Mouse (Mus musculus): ENCODE results near the gene Stau1. TPM values are rescaled to one million over a fixed set of nuclear protein-coding genes. Genes with fewer than 3 reads are reported as not detected.

Stau1 gene
- total and polyA plus RNA-seq, 2 experiments from 2014 or later = 23.9 to 42.5 TPM

DNA sequence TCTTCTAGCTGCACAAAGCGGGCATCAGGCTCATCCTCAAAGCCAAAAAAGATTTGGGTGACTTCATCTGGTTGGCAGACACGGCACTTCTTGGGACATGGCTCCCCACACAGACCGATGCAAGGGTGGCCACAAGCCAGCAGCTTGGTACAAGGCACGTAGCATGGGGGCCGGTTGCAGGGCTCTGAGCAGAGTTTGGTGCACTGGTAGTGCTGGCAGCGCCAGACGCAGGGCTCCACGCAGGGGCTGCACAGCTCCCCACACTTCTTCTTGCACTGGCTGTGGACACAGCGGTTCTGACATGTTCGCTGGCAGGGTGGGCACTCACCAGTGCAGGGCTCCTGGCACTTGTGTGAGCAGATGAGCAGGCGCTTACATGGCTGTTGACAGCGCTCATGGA is 41.6 kb upstream of the Stau1 start:
- WGBS = 91% methylated on average over 12 of the region's 12 CpGs
- TF ChIP-seq CTCF (IDR thresholded peaks at IDR 0.05; ENCODE audit: low read depth) (no peak), EP300 (IDR thresholded peaks at IDR 0.05; ENCODE audit: low read depth) (no peak)
- ATAC-seq (ENCODE audit: insufficient read depth, low read depth) = no peak
- Histone ChIP-seq H3K27ac (ENCODE audit: low read depth) (no peak overlapping the region), H3K9ac (replicated peaks; ENCODE audit: low read depth, low read length) (no peak overlapping the region), H3K27me3 (ENCODE audit: control insufficient read depth, insufficient read depth, low read length) (no peaks in the 10 kb centered on the region), H3K4me3 (ENCODE audit: low read depth, low read length) (no peak overlapping the region), H3K4me1 (ENCODE audit: control insufficient read depth, insufficient read depth) (no peaks in the 10 kb centered on the region), H3K36me3 (replicated peaks; ENCODE audit: control insufficient read depth, insufficient read depth, low read length) (peaks cover 96% of the 10 kb centered on the region), H3K4me2 (ENCODE audit: low read depth, low read length) (no peak overlapping the region), H3K9me3 (replicated peaks; ENCODE audit: control insufficient read depth, low read length) (no peaks in the 10 kb centered on the region)
- no peak for DNase-seq (ENCODE audit: low spot score)

DNA sequence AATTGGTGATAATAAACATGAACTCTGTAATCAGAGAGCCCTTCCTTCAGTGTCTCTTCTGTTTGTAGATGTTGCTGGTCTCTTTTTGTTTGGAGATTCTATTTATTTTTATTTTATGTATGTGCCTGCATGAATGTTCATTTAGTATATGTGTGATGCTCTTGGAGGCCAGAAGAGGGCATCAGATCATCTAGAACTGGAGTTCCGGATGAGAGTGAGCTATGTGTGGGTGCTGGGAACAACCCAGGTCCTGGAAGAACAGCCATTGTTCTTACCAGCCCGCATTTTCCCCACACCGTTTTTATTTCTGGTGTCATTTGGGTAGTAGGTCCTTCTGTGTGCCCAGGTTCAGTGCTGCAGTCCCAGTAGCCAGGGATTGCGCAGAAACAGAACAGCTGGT is 34.4 kb upstream of the Stau1 start:
- H3K36me3 ChIP-seq (replicated peaks; ENCODE audit: control insufficient read depth, insufficient read depth, low read length) = peaks cover 91% of the 10 kb centered on the region
- no peak overlapping the region for H3K9ac ChIP-seq (replicated peaks; ENCODE audit: low read depth, low read length)
- H3K27me3 ChIP-seq (ENCODE audit: control insufficient read depth, insufficient read depth, low read length) = no peaks in the 10 kb centered on the region
- no peak overlapping the region for H3K4me2 ChIP-seq (ENCODE audit: low read depth, low read length)
- DNase-seq (ENCODE audit: low spot score) (no peak), ATAC-seq (ENCODE audit: insufficient read depth, low read depth) (no peak)
- H3K4me3 ChIP-seq (ENCODE audit: low read depth, low read length) = no peak overlapping the region
- no peaks in the 10 kb centered on the region for H3K4me1 ChIP-seq (ENCODE audit: control insufficient read depth, insufficient read depth)
- H3K27ac ChIP-seq (ENCODE audit: low read depth) = no peak overlapping the region
- 94% methylated on average over 4 of the region's 4 CpGs for whole genome bisulfite sequencing
- H3K9me3 ChIP-seq (replicated peaks; ENCODE audit: control insufficient read depth, low read length) = no peaks in the 10 kb centered on the region
- no peak for TF ChIP-seq CTCF (IDR thresholded peaks at IDR 0.05; ENCODE audit: low read depth)
- TF ChIP-seq EP300 (IDR thresholded peaks at IDR 0.05; ENCODE audit: low read depth) = no peak

DNA sequence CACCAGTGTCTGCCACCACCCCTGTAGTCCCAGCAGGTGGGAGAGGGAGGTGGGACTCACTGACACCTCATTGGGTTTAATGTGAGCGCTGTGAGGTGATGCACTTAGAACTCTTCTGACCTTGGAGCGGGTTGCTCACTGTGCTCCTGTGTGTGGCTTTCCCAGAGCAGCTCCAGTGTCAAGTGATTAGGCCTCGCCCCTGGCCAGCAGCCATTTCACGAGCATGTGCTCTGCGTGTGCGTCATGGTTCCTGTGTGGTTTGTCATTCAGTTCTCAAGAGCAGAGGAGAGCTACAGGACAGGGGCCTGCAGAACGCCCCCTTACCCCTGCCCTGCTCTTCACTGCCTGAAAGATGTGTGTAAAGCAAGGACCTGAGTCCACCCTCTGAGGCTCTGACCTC is 32.5 kb upstream of the Stau1 start:
- H3K4me1 ChIP-seq (ENCODE audit: control insufficient read depth, insufficient read depth) = no peaks in the 10 kb centered on the region
- no peak overlapping the region for H3K9ac ChIP-seq (replicated peaks; ENCODE audit: low read depth, low read length)
- H3K4me3 ChIP-seq (ENCODE audit: low read depth, low read length) = no peak overlapping the region
- no peaks in the 10 kb centered on the region for H3K27me3 ChIP-seq (ENCODE audit: control insufficient read depth, insufficient read depth, low read length)
- no peak for TF ChIP-seq EP300 (IDR thresholded peaks at IDR 0.05; ENCODE audit: low read depth)
- TF ChIP-seq CTCF (IDR thresholded peaks at IDR 0.05; ENCODE audit: low read depth) = no peak
- no peak overlapping the region for H3K27ac ChIP-seq (ENCODE audit: low read depth)
- peaks cover 86% of the 10 kb centered on the region for H3K36me3 ChIP-seq (replicated peaks; ENCODE audit: control insufficient read depth, insufficient read depth, low read length)
- no peak for DNase-seq (ENCODE audit: low spot score)
- H3K9me3 ChIP-seq (replicated peaks; ENCODE audit: control insufficient read depth, low read length) = no peaks in the 10 kb centered on the region
- no peak overlapping the region for H3K4me2 ChIP-seq (ENCODE audit: low read depth, low read length)
- 83% methylated on average over 7 of the region's 7 CpGs for whole genome bisulfite sequencing
- ATAC-seq (ENCODE audit: insufficient read depth, low read depth) = 0 out of 2 replicates have a peak, but pooled peaks have one; percentile 30

DNA sequence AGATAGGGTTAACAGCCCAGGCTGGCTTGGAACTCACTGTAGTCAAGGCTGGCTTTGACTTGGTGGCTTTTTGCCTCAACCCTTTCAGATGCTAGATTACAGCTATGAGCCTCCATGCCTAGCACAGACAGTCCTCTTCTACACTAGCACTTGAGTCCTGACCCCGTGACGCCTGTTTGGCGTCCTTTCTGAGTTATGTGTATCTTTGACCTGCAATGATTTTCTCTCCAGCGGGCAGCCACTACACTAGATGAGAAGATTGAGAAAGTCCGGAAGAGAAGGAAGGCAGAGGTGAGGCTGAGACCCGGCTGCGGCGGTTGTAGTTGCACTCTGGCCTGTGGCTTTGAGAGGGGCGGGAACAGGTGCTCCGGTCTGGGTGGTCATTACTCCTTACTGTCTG is 23.3 kb upstream of the Stau1 start:
- WGBS = 91% methylated on average over 10 of the region's 10 CpGs
- ATAC-seq (ENCODE audit: insufficient read depth, low read depth) (no peak), DNase-seq (ENCODE audit: low spot score) (no peak)
- Histone ChIP-seq H3K27me3 (ENCODE audit: control insufficient read depth, insufficient read depth, low read length) (no peaks in the 10 kb centered on the region), H3K4me2 (ENCODE audit: low read depth, low read length) (no peak overlapping the region), H3K27ac (ENCODE audit: low read depth) (no peak overlapping the region), H3K9me3 (replicated peaks; ENCODE audit: control insufficient read depth, low read length) (no peaks in the 10 kb centered on the region), H3K9ac (replicated peaks; ENCODE audit: low read depth, low read length) (no peak overlapping the region), H3K4me1 (ENCODE audit: control insufficient read depth, insufficient read depth) (peaks cover 12% of the 10 kb centered on the region), H3K36me3 (replicated peaks; ENCODE audit: control insufficient read depth, insufficient read depth, low read length) (peaks cover 57% of the 10 kb centered on the region), H3K4me3 (ENCODE audit: low read depth, low read length) (no peak overlapping the region)
- TF ChIP-seq EP300 (IDR thresholded peaks at IDR 0.05; ENCODE audit: low read depth) = no peak
- TF ChIP-seq CTCF (IDR thresholded peaks at IDR 0.05; ENCODE audit: low read depth) = no peak

DNA sequence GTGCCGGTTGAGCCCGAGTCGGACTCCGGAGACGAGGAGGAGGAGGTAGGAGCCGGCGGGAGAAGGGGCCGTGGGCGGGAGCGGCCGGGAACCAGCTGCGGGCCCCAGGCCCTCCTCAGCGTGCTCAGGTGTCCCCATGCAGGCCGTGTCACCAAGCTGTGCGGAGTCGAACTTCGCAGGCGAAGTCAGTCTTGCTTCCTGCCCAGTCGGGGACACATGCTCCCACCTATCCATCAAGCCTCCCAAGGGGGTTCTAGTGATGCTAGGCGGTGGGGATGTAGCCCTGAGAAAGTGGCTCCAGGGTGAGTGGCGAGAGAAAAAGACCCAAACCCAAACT is 19.3 kb upstream of the Stau1 start:
- Histone ChIP-seq H3K27me3 (ENCODE audit: control insufficient read depth, insufficient read depth, low read length) (no peaks in the 10 kb centered on the region), H3K4me2 (ENCODE audit: low read depth, low read length) (peak overlapping the region; percentile 94), H3K4me3 (ENCODE audit: low read depth, low read length) (peak overlapping the region; percentile 75), H3K27ac (ENCODE audit: low read depth) (peak overlapping the region; percentile 41; the same call in 1 of the 2 replicates), H3K9me3 (replicated peaks; ENCODE audit: control insufficient read depth, low read length) (no peaks in the 10 kb centered on the region), H3K4me1 (ENCODE audit: control insufficient read depth, insufficient read depth) (peaks cover 12% of the 10 kb centered on the region), H3K9ac (replicated peaks; ENCODE audit: low read depth, low read length) (peak overlapping the region; percentile 70), H3K36me3 (replicated peaks; ENCODE audit: control insufficient read depth, insufficient read depth, low read length) (peaks cover 25% of the 10 kb centered on the region)
- no peak for TF ChIP-seq EP300 (IDR thresholded peaks at IDR 0.05; ENCODE audit: low read depth)
- ATAC-seq (ENCODE audit: insufficient read depth, low read depth) (peak; percentile 49; the same call in 1 of the 2 replicates), DNase-seq (ENCODE audit: low spot score) (no peak)
- WGBS = 0% methylated on average over 21 of the region's 21 CpGs

DNA sequence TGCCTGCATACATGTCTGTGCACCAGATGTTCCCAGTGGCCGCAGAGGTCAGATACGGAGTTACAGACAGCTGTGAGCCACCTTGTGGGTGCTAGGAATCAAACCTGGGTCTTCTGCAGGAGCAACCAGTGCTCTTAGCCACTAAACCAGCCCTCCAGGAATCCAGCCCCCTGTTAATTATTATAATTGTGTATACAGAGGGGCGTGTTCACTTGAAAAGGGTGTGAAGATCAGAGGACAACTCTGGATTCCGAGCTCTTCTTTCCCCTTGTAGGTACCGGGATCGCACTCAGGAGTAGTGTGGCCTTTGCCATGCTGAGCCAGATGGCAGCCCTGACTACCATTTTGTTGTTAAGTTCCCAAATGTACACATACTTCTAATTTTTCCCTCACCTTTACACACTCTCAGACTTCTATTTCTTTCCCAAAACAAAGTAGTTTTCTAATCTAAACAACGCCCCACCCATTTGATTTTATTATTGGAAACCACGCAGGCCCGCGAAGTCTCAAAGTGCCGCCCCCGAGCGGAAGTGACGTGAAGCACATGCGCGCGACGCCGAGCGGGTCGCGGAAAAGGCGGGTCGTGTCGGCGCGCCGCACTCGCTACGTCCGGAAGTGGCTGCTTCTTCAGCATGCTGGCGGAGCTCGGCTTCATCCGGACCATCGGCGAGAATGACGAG is 18.7 kb upstream of the Stau1 start, which contains the start of gene Ddx27:
TSS of gene Ddx27 (plus strand) at position 492 of the 680 bp plus-strand sequence.
- peak; percentile 90 for ATAC-seq (ENCODE audit: insufficient read depth, low read depth)
- peak; percentile 92 for DNase-seq (ENCODE audit: low spot score)
- Histone ChIP-seq H3K9ac (replicated peaks; ENCODE audit: low read depth, low read length) (peak within 1 kb of the TSS; percentile 70), H3K27ac (ENCODE audit: low read depth) (peak within 1 kb of the TSS; percentile 80), H3K36me3 (replicated peaks; ENCODE audit: control insufficient read depth, insufficient read depth, low read length) (peaks cover 20% of the 10 kb centered on the region), H3K4me3 (ENCODE audit: low read depth, low read length) (peak within 1 kb of the TSS; percentile 75), H3K27me3 (ENCODE audit: control insufficient read depth, insufficient read depth, low read length) (no peaks in the 10 kb centered on the region), H3K4me1 (ENCODE audit: control insufficient read depth, insufficient read depth) (peaks cover 12% of the 10 kb centered on the region), H3K9me3 (replicated peaks; ENCODE audit: control insufficient read depth, low read length) (no peaks in the 10 kb centered on the region), H3K4me2 (ENCODE audit: low read depth, low read length) (peak within 1 kb of the TSS; percentile 94)
- WGBS = 2% methylated on average over 37 of the region's 37 CpGs
- TF ChIP-seq CTCF (IDR thresholded peaks at IDR 0.05; ENCODE audit: low read depth) (peak; percentile 1; the same call in 1 of the 2 replicates), EP300 (IDR thresholded peaks at IDR 0.05; ENCODE audit: low read depth) (peak; percentile 69)
